Mouse (Mus musculus): Measurements from ENCODE around the gene Aoc1. TPM values are rescaled to one million over a fixed set of nuclear protein-coding genes. Genes with fewer than 3 reads are reported as not detected.

The Aoc1 gene
- not detected in 2 replicates for total RNA-seq (2015; ENCODE audit: low replicate concordance)
- not detected in 2 replicates for total RNA-seq (2017; ENCODE audit: low replicate concordance)

DNA sequence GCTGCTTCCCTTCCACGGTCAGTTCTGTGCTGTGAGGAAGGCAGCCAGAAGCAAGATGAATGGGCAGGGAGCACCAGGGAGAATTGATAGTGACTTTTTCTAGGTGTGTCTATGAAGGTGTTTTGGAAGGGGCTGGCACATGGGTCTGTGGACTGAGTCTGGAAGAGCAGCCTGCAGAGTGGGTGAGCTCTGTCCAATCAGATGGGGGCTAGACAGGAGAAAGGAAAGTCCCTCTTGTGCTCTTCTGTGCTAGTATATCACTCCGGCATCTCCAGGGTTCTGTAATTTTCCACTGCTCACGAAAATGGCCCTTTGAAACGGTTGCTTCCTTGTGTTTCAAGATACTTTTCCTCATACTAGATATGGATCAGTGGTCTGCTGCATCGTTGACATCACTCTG, at the start of gene Aoc1:
Gene Aoc1 (plus strand): TSS at position 301 of the 400 bp plus-strand sequence.
- ATAC-seq (replicated peaks; ENCODE audit: low FRiP score, poor library complexity, severe bottlenecking) = no peak

- ATAC-seq (replicated peaks; ENCODE audit: low FRiP score, poor library complexity, severe bottlenecking) = no peak
Observed at GRCm38 (mm10) chr6:48825016-48825415, 47.7 kb upstream of the Aoc1 start.

- ATAC-seq (replicated peaks; ENCODE audit: low FRiP score, poor library complexity, severe bottlenecking) = no peak
Observed at GRCm38 (mm10) chr6:48828976-48829375, 43.7 kb upstream of the Aoc1 start.

GRCm38 (mm10) chr6:48829651-48830050, 43.0 kb upstream of the Aoc1 start:
- ATAC-seq (replicated peaks; ENCODE audit: low FRiP score, poor library complexity, severe bottlenecking) = no peak

DNA sequence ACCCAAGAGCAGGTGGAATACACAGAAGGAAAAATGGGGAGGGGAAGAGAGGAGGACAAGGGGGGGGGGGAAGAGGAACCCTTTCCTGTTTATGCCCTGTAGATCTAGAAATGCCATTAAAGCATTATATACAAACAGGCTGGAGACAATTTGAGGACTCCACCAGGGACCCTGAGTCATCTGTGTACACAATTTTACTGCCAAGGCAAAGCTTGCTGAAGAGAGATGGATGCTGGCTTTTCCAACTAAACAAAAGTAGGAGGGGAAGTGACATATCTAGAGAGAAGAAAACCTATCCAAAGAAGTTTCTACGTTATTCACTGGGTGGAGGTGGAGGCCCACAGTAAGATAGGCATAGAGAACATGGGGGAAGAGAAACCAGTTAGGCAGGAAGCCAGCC, 42.5 kb upstream of the Aoc1 start:
- no peak for ATAC-seq (replicated peaks; ENCODE audit: low FRiP score, poor library complexity, severe bottlenecking)

GRCm38 (mm10) chr6:48831141-48831540, 41.6 kb upstream of the Aoc1 start:
- ATAC-seq (replicated peaks; ENCODE audit: low FRiP score, poor library complexity, severe bottlenecking) = no peak

DNA sequence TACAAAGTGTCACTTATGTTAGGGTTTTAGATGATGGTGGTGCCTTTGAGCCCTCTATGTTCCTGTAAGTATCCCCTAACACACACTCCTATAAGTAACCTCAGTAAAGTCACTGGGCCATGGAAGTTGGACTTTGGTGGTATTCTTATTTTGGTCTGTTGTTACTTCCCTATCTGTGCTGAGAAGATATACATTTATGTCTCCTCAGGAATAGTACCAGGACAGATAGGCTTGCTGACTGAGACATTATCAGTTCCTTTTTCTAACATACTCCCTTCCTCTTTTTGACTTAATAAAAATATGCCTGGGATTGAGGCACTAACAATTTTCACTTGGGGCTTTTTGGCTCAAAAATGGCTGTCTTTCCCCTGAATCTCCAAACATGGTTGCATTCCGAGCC, 40.3 kb upstream of the Aoc1 start:
- ATAC-seq (replicated peaks; ENCODE audit: low FRiP score, poor library complexity, severe bottlenecking) = no peak

DNA sequence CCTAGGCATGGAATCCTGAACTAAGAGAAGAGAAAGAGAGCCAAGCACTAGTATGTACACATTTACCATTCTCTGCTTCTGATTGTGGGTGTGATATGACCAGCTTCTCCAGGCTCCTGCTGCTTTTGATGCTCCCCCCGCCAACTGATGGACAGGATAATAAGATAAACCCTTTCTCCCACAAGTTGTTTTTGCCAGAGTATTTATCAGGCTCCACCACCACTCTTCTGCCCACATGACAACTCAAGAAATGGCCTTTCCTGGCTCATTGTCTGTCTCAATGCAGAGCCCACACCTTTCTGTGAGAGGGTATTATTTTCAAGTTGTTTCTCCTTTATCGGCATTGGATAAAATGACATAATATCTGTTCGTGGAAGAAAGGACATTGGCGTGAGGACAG, 39.2 kb upstream of the Aoc1 start:
- ATAC-seq (replicated peaks; ENCODE audit: low FRiP score, poor library complexity, severe bottlenecking) = no peak

DNA sequence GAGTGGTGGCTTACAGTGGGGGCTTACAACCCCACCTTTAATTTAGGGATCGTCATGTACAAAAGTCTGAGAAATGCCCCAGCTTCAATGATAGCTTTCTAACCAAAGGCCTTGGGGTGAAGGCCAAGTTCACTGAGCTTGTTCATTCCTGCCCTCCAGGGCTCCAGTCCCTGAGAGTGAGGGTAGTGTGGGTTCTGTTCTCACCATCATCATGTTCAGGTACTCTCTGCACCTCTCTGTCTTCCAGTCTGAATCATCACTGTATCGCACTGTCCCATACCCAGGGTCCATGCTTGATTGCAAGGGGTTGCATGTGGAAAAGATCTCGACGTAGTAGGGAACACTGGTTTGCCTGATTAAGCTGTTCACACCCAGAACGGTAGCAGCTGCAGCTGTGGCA, 37.5 kb upstream of the Aoc1 start:
- ATAC-seq (replicated peaks; ENCODE audit: low FRiP score, poor library complexity, severe bottlenecking) = no peak

DNA sequence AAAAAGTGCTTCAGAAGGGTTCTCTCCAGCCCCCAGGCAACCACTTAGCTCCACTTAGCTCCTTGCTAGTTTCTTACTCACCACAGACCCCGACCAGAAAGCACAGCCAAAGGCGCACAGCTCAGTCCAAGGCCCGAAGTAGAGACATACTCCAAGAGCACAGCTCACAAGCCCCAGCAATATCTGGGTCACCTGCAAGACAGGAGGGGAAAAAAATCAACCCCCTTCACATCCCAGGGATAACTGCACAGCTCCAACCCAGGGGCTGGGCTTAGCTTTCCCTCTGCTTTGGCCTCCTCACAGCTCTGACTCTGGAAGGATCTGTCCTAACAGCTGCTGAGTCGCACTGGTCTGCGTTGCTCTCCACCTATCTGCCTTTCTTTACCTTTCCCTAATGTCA, 36.5 kb upstream of the Aoc1 start:
- no peak for ATAC-seq (replicated peaks; ENCODE audit: low FRiP score, poor library complexity, severe bottlenecking)

- ATAC-seq (replicated peaks; ENCODE audit: low FRiP score, poor library complexity, severe bottlenecking) = no peak
Observed at GRCm38 (mm10) chr6:48837516-48837915, 35.2 kb upstream of the Aoc1 start.

DNA sequence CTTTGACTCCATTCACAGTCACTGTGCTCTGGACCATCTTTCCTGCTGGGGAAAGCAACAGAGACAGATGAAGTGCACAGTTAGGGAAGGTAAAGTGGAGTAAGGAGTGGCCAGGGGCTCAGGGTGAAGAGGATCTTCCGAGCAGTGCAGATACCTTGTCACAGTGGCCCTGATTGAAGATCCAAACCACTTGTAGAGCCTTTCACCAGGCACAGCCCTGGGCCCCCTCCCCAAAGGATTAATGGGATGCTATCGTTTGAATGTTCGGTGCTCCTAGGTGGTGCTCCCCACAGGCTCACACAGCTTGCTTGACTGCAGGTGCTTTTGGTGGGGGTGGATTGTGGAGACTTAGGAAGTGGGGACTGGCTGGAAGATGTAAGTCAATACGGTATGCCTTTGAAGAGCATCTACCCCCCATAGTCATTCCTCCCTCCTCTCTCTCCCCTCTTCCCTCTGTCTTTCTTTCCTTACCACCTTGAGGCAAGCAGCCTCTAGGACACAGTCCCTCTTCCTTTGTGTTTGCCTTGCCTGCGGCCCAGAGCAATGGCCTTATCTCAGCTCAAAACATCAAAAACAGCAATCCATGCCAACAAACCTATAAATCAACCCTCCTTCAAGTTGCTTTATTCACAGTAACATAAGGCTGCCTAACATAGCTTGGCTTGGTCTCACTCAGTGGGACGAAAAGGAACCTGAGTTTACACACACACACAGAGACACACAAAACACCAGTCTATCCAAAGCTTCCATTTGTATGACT, 34.2 kb upstream of the Aoc1 start:
- ATAC-seq (replicated peaks; ENCODE audit: low FRiP score, poor library complexity, severe bottlenecking) = no peak

DNA sequence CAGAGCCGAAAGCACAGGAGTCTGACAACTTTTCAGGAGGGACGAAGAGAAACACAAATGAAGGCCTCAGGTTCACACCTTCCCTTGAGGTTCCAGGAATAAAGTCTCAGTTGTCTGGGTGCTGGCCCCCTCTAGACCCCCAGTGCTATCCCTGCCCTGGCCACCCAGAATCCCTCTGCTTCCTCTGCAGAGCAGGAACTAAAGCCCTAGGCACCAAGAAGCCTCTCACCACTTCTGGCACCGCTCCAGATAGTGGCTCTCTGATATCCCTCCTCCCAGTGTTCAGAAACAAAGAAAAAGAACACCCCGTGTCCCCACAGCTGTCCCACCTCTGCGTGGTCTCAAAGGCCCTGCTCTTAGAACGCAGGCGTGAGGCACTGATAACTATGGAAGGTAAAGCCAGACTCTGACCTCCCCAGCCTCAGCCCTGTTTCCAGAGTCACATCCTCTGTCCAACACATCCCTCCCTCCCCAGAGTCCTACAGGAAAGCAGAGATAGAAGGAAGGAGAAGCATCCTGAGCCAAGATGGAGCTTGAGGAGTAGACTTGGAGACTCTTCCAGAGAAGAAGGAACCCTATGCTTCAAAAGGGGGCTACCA, 32.2 kb upstream of the Aoc1 start, which contains the start of gene Tmem176a:
Gene Tmem176a (plus strand): TSS at position 549 of the 599 bp plus-strand sequence.
- ATAC-seq (replicated peaks; ENCODE audit: low FRiP score, poor library complexity, severe bottlenecking) = no peak

DNA sequence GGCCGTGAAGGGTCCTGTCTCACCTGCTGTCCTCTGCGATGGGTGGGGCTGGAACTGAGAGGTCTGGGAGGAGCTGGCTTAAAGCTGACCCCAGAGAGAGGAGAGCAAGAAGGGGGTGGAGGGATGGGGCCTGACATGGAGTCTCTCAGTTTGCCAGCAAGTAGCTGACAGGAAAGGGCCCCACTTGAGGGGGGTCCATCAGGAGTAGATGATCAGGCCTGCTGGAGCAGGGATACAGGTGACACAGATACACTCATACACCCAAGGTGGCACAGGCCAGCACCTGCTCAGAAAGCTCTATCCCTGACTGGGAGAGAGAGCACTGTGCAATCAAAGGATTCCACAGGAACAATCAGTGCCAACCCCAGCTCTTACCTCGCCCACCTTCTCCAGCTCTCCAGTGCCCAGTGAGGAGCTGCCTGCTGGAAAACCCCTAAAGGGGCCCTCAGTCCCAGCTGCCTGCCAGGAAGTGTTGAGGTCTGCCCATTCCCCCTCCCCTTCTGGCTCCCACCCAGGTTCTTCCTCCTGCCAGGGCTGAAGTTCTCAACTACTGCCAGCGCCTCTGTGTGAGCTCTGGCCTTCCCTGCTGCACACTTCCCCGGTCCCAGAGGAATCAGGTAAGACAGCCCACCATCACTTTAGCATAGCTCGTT, 31.6 kb upstream of the Aoc1 start, which contains the start of gene Tmem176b:
Gene Tmem176b (minus strand): TSS at position 524 of the 653 bp plus-strand sequence.
- ATAC-seq (replicated peaks; ENCODE audit: low FRiP score, poor library complexity, severe bottlenecking) = no peak

DNA sequence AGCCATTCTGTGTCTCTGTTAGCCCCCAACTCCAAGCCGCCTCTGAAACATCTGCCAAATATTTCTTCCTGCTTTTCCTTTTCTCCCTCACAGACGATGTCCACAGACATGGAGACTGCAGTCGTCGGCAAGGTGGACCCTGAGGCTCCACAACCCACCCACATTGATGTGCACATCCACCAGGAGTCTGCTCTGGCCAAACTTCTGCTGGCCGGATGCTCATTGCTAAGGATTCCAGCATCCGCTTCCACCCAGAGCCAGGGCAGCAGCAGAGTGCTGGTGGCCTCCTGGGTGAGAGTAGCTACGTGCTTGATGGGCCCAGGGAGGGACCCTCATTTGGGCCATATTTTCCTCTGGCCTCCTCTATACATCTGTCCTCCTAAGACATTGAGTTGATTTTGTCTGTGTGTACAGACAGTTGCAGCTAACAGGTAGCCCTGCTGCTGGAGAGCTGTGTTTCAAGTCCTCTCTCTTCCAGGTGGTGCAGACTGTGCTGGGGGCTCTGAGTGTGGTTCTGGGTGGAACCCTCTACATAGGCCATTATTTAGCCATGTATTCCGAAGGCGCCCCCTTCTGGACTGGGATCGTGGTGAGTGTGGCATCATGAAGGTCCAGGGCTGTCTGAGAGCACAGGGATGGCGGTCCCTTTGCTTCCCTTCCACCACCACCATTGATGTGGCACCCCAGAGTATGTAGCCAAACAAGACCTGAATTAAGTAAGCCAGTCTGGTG, 30.4 kb upstream of the Aoc1 start:
- no peak for ATAC-seq (replicated peaks; ENCODE audit: low FRiP score, poor library complexity, severe bottlenecking)

- no peak for ATAC-seq (replicated peaks; ENCODE audit: low FRiP score, poor library complexity, severe bottlenecking)
Observed at GRCm38 (mm10) chr6:48845086-48845485, 27.6 kb upstream of the Aoc1 start.

DNA sequence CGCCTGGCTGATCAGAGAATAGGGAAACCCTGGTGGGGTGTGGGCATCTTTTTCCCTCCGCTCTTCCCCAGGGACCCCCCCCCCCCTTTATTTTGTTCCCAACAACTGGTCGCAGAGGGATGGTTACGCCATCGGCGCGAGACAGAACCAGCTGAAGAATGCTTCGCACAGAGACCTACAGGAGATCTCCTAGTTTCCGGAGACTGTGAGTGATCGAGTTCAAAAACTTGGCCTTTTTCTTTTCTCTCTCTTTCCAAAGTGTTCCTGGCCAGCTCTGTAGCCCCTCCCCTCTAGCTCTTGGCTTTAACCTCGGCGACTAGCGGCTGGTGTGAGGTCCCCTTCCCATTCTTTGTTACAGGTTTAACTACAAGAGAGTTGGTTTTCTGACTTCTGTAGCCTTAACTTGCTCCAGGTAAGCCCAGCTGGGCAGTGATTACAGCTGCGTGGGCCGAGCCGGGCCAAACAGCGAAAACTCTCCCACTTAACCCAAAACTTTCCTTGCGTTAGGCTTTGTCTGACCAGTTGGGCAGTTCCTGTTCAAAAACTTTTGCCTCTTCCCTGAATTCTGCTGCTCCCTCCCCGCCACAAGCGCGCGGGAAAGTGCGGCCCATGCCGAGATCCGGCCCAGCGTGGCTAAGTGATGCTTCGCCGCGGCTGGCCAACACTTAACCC, 20.7 kb upstream of the Aoc1 start:
- ATAC-seq (replicated peaks; ENCODE audit: low FRiP score, poor library complexity, severe bottlenecking) = no peak

DNA sequence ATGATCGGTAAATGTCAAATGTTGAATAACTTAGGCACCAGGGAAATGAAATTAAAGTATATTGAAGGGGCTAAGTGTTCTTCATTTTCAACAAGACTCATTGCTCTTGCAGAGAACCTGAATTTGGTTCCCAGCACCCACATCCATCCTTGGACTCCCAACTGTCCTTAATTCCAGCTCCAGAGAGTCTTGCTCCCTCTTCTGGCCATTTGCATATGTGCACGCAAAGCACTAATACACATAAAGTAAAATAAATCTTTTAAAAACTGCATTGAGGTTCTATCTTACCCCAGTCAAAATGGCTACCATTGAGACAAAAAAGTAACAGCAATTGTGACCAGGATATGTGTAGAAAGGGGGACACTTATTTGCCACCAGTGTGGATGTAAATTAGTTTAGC, 18.5 kb upstream of the Aoc1 start:
- no peak for ATAC-seq (replicated peaks; ENCODE audit: low FRiP score, poor library complexity, severe bottlenecking)

GRCm38 (mm10) chr6:48857613-48858302, 14.9 kb upstream of the Aoc1 start:
- ATAC-seq (replicated peaks; ENCODE audit: low FRiP score, poor library complexity, severe bottlenecking) = no peak

Data from erythroid progenitor cell, adult 5-6 weeks (primary cell).